Mouse (Mus musculus): ENCODE measurements around the gene Slc35f5. TPM values are rescaled to one million over a fixed set of nuclear protein-coding genes. Genes with fewer than 3 reads are reported as not detected.

Gene Slc35f5
- total and polyA plus RNA-seq, 3 experiments = 3.9 to 6.0 (median 5.8) TPM

DNA sequence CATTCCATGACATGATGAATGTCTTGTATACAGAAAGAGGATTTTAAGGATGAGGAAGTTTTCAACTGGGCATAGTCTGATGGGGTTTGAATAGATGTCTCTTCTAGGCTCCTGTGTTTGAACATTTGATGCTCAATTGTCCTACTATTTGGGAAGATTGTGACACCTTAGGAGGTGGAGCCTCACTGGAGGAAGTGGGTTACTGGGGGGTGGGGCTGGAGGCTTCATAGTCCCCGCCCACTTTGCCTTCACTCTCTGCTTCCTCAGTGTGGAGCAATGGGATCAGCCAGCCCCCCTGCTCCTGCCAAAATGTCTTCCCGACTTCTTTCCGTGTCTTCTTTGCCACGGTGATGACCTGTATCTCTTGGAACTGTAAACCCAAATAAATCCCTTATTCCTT, 43.2 kb downstream of the Slc35f5 start:
- Histone ChIP-seq H3K9me3 (replicated peaks; ENCODE audit: low read length) (peaks cover 10% of the 10 kb centered on the region), H3K36me3 (replicated peaks in 1 of 2; ENCODE audit: control insufficient read depth in 1 of 2, insufficient read depth in 1 of 2, low read length in 1 of 2) (no peaks in the 10 kb centered on the region), H3K27me3 (replicated peaks) (peaks cover 37% of the 10 kb centered on the region), H3K79me2 (replicated peaks; ENCODE audit: control insufficient read depth, extremely low read depth, insufficient read depth, poor library complexity, severe bottlenecking) (no peaks in the 10 kb centered on the region), H3K4me1 (ENCODE audit: control insufficient read depth in 1 of 2, insufficient read depth in 2 of 2) (no peaks in the 10 kb centered on the region), H3K4me2 (ENCODE audit: insufficient read depth, low read depth, poor library complexity, severe bottlenecking) (no peak overlapping the region), H3K4me3 (replicated peaks in 1 of 3; ENCODE audit: low read depth in 2 of 3, low read length in 2 of 3, poor library complexity in 1 of 3) (no peak overlapping the region), H3K27ac (ENCODE audit: insufficient read depth, low read depth) (no peak overlapping the region), H3K9ac (ENCODE audit: insufficient read depth, low read depth) (no peak overlapping the region)
- in situ Hi-C loops (cut with MboI; ENCODE audit: low pct_ligation_motif_present, low pct_unique_long_range_greater_than_20kb, low sequenced_read_pairs) (no loop called here), dilution Hi-C loops (cut with MboI; ENCODE audit: extremely low pct_ligation_motif_present, extremely low pct_unique_long_range_greater_than_20kb, low sequenced_read_pairs) (no loop called here)
- no peak for TF ChIP-seq NRF1 (IDR thresholded peaks at IDR 0.05; ENCODE audit: low read depth, low read length)
- no peak for TF ChIP-seq KAT2A (IDR thresholded peaks at IDR 0.05; ENCODE audit: insufficient replicate concordance, low read length)
- no peak for TF ChIP-seq USF2 (conservative IDR thresholded peaks at IDR 0.05; ENCODE audit: low read depth, low read length)
- TF ChIP-seq MAFK (IDR thresholded peaks at IDR 0.05; ENCODE audit: insufficient replicate concordance, low read length) = no peak
- no peak for TF ChIP-seq ELF1 (IDR thresholded peaks at IDR 0.05; ENCODE audit: low read depth, low read length)
- TF ChIP-seq MEF2A (IDR thresholded peaks at IDR 0.05; ENCODE audit: borderline replicate concordance, low read depth, low read length) = no peak
- TF ChIP-seq IRF4 (IDR thresholded peaks at IDR 0.05; ENCODE audit: low read depth, low read length) = no peak
- no peak for TF ChIP-seq GABPA (IDR thresholded peaks at IDR 0.05; ENCODE audit: insufficient replicate concordance, low read depth, low read length)
- no peak for TF ChIP-seq ZMIZ1 (IDR thresholded peaks at IDR 0.05; ENCODE audit: low read depth, low read length)
- no peak for TF ChIP-seq BHLHE40 (IDR thresholded peaks at IDR 0.05; ENCODE audit: low read depth, low read length)
- no peak for TF ChIP-seq E2F4 (IDR thresholded peaks at IDR 0.05; ENCODE audit: insufficient replicate concordance, low read depth, low read length)
- no peak for TF ChIP-seq PAX5 (IDR thresholded peaks at IDR 0.05; ENCODE audit: low read length)
- no peak for TF ChIP-seq ZKSCAN1 (IDR thresholded peaks at IDR 0.05; ENCODE audit: borderline replicate concordance, low read depth, low read length)
- no peak for DNase-seq (ENCODE audit: extremely low read depth)

DNA sequence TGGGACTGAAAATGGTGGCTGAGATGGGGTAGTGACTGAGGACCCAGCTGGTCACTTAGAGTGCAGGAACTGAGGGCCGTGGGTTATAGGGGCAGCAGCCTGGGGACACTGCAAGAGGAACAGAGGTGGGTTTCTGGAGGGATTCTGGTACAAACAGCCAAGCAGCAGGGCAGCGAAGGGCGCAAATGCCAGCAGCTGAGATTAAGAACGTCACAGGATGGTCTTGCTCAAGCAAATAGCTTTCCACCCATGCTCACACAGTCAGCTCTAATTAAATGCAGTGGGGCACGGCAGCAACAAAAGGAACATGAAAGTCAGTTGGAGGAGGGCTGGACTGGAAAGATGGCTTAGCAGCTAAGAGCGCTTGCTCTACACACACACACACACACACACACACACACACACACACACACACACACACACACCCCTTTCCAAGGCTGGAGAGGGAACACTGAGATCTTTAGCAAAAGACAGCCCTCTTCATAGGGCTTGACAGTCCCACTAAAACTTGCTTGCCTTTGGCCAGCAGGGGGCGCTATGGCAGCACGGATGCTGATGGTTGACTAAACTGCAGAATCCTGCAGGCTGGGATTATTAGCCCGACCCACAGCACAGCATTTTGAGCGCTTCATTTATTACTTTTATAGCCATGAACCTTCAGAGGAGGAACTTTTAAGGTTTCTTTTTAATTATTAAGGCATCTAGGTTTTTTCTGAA, 46.9 kb downstream of the Slc35f5 start:
- TF ChIP-seq ZC3H11A (IDR thresholded peaks at IDR 0.05; ENCODE audit: low read depth, low read length) = peak; percentile 51
- 0 out of 2 replicates have a peak, but pooled peaks have one; percentile 39 for TF ChIP-seq MAFK (IDR thresholded peaks at IDR 0.05; ENCODE audit: insufficient replicate concordance, low read length)
- 0 out of 2 replicates have a peak, but pooled peaks have one; percentile 14 for TF ChIP-seq IRF4 (IDR thresholded peaks at IDR 0.05; ENCODE audit: low read depth, low read length)
- TF ChIP-seq UBTF (IDR thresholded peaks at IDR 0.05; ENCODE audit: low read depth, low read length) = no peak
- TF ChIP-seq TBP (conservative IDR thresholded peaks at IDR 0.05; ENCODE audit: low read depth, low read length) = no peak
- TF ChIP-seq ZNF384 (IDR thresholded peaks at IDR 0.05; ENCODE audit: low read depth, low read length) = no peak
- TF ChIP-seq NRF1 (IDR thresholded peaks at IDR 0.05; ENCODE audit: low read depth, low read length) = no peak
- TF ChIP-seq MAX (IDR thresholded peaks at IDR 0.05; ENCODE audit: low read length) = no peak
- peak; percentile 88 for TF ChIP-seq SMC3 (IDR thresholded peaks at IDR 0.05; ENCODE audit: low read depth, low read length)
- peak; percentile 61 to 90 for TF ChIP-seq CTCF (conservative IDR thresholded peaks at IDR 0.05 in 1 of 2, IDR thresholded peaks at IDR 0.05 in 1 of 2; ENCODE audit: low read depth in 2 of 2, low read length in 2 of 2)
- TF ChIP-seq RAD21 (IDR thresholded peaks at IDR 0.05; ENCODE audit: low read depth, low read length) = peak; percentile 91
- TF ChIP-seq ETS1 (conservative IDR thresholded peaks at IDR 0.05; ENCODE audit: low read depth, low read length) = no peak
- TF ChIP-seq TCF12 (IDR thresholded peaks at IDR 0.05; ENCODE audit: low read depth, low read length) = no peak

More for the DNA sequence above, 46.9 kb downstream of the Slc35f5 start:
- DNase-seq (ENCODE audit: extremely low read depth) = peak; percentile 79
- Histone ChIP-seq H3K4me3 (replicated peaks in 1 of 3; ENCODE audit: low read depth in 2 of 3, low read length in 2 of 3, poor library complexity in 1 of 3) (no peak overlapping the region), H3K27me3 (replicated peaks) (peaks cover 53% of the 10 kb centered on the region), H3K36me3 (replicated peaks in 1 of 2; ENCODE audit: control insufficient read depth in 1 of 2, insufficient read depth in 1 of 2, low read length in 1 of 2) (no peaks in the 10 kb centered on the region), H3K4me2 (ENCODE audit: insufficient read depth, low read depth, poor library complexity, severe bottlenecking) (no peak overlapping the region), H3K4me1 (ENCODE audit: control insufficient read depth in 1 of 2, insufficient read depth in 2 of 2) (no peaks in the 10 kb centered on the region), H3K9ac (ENCODE audit: insufficient read depth, low read depth) (no peak overlapping the region), H3K79me2 (replicated peaks; ENCODE audit: control insufficient read depth, extremely low read depth, insufficient read depth, poor library complexity, severe bottlenecking) (no peaks in the 10 kb centered on the region), H3K27ac (ENCODE audit: insufficient read depth, low read depth) (no peak overlapping the region), H3K9me3 (replicated peaks; ENCODE audit: low read length) (no peaks in the 10 kb centered on the region)
- dilution Hi-C loops (cut with MboI; ENCODE audit: extremely low pct_ligation_motif_present, extremely low pct_unique_long_range_greater_than_20kb, low sequenced_read_pairs) (no loop called here), in situ Hi-C loops (cut with MboI; ENCODE audit: low pct_ligation_motif_present, low pct_unique_long_range_greater_than_20kb, low sequenced_read_pairs) (no loop called here)
